Mouse (Mus musculus): ENCODE data around the gene St7l. TPM values are rescaled to one million over a fixed set of nuclear protein-coding genes. Genes with fewer than 3 reads are reported as not detected.
"Not testable (repeated sequence)": the region's sequence is repeated elsewhere in the genome, so short reads cannot be mapped to it uniquely, and the experiment has no call there.

St7l gene
- 10 to 100 TPM; 16.5 to 20.4 TPM for total RNA-seq (2021)
- long read RNA-seq, experiment 1, full-length matches to known transcripts: 12 of 34 reads
- long read RNA-seq, experiment 1, partial matches to known transcripts: 20 of 34 reads
- long read RNA-seq, experiment 1, other reads (novel, unspliced or antisense): 2 of 34 reads
- long read RNA-seq, experiment 2, full-length matches to known transcripts: 4 of 20 reads
- long read RNA-seq, experiment 2, partial matches to known transcripts: 16 of 20 reads
- long read RNA-seq, experiment 2, other reads (novel, unspliced or antisense): 0 of 20 reads

DNA sequence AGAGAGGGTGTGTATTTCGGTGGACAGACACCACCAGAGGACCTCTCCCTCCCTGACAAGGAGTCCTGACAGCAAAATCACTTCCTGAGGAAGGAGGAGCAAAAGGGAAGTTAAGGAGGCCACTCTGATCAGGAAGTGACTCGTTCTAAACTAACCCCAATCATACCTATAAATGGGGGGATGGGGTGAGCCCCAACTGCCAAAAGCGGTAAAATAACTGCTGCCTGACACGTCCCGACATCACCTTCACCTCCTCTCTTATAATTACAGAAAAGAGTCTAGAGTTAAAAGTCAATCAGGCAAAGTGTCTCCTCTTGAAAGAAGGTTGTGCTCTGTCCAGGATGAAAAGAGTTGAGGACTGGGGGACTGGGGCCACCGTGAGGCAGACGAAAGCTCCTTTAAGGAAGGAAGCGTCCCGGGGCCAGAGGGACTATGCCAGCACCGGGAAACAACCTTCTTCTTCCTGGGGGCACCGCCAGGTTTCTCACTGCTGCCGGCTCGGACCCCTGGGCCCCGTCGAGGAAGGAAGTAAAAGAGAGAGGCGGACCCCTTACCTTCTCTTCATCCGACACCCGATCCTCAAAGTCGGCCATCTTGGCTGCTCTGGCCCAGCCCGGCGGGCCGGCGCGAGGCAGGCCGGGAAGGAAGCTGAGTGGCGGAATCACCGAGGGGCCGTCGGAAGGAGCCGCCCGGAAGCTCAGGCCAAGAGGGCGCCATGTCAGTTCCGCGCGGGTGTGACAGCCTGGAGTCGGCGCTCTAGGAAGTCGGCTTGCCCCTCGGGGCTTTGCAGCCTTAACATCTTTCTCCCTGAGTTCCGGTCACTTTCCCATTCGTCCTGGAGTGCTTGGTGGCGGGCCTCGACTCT, at the start of gene St7l, which contains the start of gene Capza1:
St7l (plus strand) TSS at position 220 of the 865 bp plus-strand sequence.
Capza1 (minus strand) TSS at position 720 of the 865 bp plus-strand sequence.
- peak; percentile 91 to 95 for DNase-seq

DNA sequence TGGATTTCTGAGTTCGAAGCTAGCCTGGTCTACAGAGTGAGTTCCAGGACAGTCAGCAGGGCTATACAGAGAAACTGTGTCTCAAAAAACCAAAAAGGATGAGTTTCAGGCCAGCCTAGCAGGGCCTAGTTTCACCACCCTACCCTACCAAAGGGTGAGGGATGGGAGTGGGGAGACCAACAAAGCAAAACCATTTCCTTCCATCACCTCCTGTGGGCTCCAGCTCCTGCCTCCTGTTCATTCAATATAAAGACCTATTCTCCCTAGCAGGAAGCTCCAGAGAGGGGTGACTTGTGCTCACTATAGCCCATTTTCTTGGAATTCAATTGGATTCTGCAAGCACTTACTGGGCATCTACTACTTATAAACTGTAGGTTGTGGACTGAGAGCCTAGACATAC, 49.1 kb upstream of the St7l start:
- DNase-seq: no peak

DNA sequence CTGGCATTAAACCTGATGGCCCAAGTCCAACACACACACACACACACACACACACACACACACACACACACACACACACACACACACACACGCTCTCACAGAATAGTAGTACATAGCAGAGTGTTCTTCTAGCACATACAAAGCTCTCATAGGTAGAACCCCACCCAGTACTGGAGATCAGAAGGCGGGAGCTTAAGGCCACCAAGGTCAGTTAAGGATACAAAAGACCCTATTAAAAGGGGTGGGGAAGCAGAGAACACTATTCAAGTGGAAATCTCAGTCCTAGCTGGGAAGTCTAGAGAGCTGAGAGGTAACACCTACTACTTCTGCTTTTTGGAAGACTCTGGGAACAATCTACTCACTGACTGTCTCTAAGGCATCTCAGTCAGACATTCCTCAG, 48.5 kb upstream of the St7l start:
- DNase-seq: no peak

DNA sequence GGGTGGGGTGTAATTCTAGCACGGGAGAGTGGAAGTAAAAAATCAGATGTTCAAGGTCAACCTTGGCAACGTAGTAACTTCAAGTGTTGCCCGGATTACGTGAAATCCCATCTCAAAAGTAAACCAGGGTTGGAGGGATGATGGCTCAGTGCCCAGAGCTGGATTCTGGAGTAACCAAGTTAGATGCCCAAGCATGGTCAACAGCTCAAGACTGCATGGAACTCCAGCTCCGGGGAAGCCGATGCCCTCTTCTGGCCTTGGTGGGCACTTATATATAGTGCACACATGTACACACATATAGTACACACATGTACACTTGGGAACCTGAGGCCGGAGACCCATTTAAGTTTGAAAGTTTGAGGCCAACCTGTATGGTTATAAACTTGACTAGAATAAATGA, 47.7 kb upstream of the St7l start:
- DNase-seq: no peak

DNA sequence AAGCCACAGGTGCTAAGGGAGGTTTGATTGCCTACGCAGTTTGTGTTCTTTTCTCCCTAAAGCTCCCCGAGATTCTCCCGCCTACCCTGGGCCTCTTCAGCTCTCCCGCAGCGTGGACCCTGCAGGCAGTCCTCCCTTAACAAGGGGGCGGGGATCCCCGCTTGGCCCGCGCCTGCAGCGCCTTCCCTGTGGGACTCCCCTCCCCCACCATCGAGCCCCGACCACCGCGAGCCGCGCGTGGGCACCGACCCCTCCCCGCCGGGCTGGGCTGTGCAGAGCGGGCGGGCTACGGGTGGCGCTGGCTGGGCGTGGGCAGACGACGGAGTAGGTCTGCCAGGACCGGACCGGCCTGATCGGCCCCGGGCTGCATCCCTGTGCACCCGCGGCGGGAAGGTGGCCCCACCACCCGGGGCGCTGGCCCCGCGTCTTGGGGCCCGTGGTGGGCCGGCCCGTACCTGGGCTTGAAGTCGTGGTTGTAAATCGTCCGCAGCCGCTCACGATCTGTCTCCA, 46.3 kb upstream of the St7l start:
- DNase-seq: peak; percentile 64 to 71

DNA sequence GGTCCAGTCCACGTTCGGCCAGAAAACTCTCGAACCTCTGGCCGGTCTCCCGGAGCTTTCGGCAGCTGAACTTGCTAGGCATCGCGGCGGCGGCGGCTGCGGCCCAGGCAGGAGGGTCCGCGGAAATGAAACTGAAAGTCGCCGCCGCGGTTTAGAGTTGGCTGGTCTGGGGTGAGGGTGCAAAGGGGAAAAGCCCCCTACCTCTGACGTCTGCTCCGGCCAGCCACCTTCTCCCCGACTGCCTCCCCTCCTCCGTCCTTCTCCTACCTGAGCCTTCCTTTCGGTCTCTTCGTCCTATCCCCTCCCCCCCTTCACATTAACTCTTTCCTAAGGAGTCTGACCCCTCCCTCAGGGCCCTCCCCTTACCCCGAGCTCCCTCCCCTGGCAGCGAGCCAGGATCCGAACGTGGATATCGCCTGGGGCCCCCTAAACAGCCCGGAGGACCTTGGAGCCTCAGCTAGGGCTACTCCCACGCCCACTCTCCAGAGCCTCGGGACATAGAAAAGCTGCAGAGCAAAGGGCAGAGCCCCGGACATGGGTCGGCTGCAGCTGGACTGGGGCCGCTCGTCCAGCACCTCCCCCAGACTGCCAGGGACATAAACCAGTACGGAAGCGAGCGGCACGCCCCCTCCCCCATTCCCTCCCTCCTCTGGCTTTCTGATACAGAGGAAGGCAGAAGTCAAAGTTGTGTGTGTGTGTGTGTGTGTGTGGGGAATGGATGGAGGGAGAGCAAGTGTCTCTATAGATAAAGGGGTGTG, 45.6 kb upstream of the St7l start, which contains the start of gene Mov10:
Mov10 (minus strand) TSS at position 573 of the 758 bp plus-strand sequence.
- peak; percentile 76 to 78 for DNase-seq

DNA sequence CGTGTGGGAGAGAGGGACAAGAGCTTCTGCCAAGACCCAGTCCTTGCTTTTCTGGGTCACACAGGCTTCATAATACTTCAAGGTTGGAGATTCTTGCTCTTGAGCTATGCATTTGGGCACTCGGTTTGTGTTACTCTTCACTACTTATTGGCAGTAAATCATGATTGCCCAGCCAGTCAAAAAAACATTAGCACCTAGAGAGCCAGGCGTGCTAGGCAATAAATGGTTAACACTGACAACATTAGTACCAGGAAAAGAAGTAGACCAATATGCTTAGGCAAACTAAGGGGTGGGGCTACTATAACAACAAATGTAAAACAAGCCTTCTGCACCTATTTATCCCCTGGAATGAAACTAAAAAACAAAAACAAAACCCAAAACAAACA, 45.1 kb upstream of the St7l start:
- DNase-seq: no peak

DNA sequence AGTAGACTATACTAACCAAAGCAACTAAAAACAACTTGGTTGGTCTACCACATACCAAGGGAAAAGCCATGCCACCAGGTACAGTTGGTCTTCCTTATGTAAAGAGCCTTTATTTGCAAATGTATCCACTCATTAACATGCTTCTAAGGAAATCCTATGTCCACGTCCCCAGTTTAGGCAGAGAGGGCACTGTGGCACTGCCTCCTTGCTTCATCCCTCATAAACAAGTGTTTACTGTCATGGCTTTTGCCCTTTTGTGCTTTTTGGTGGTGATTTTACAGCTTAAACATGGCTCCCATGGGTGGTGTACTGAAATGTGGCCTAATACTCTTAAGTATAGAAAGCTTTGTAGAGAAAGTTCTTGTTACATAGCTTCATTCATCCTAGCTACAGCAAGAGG, 43.4 kb upstream of the St7l start:
- DNase-seq: no peak

DNA sequence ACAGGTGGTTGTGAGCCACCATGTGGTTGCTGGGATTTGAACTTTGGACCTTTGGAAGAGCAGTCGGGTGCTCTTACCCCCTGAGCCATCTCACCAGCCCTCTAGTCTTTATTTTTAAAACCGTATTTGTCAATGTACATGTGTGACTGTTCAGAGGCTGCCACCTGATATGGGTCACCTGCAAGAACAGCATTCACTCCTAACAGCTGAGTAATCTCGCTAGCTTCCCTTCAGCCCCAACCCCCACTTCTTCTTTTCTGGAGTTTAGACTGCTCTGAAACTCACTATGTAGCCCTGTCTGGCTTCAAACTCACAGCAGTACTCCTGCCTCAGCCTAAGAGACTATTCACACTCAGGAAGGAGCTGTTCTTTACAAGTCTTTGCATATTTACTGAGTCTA, 41.4 kb upstream of the St7l start:
- DNase-seq: no peak

DNA sequence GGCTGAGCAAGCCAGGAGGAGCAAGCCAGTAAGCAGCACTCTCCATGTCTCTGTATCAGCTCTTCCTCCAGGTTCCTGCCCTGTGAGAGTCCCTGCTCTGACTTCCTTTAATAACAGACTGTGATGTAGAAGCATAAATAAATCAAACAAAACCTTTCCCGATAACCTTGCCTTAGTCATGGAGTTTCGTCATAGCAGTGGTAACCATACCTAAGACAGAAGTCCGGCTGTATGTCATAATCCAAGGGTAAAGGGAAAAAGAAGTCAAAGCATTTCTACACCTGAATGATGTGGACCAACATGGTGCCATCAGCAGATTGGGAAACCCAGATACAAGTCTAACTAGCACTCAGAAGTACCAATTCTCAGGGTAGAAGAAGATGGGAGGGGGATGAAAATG, 28.0 kb upstream of the St7l start:
- no peak for DNase-seq

DNA sequence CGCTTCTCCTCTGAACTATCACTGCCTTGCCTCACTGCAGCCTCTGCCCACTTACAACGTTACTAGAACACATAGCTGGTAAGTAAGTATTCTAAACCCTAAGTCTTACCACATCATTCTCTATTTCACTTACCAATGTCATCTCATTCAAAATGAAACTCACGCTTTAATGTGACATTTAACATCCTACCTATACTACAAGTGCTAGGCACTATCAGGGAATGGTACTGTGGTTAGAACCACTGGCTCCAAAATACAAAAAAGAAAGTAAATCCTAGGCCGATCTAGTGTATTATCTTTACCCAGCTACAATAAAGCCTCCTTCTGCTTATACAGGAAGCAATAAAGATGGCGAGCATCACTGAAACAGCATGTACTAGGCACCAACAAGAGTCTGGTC, 22.8 kb upstream of the St7l start:
- DNase-seq: no peak

DNA sequence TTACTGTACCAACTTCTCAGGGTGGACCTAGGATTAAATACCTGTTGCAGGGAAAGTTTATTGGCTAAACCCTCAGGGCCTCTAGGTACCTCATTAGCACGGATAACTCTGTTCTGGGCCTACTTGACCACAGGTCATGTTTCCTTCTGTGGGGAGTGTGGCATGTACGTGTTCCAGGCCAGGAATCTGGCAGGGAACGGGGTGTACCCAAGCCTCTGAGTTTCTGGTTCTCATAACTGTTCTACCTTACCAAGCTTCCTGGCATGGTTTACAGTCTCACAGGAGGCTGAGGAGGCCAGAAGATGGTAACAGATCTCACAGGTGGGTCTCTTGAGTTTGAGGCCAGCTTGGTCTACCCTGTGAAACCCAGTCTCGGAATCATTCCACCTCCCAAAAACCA, 17.2 kb upstream of the St7l start:
- peak; percentile 16 to 22 for DNase-seq

DNA sequence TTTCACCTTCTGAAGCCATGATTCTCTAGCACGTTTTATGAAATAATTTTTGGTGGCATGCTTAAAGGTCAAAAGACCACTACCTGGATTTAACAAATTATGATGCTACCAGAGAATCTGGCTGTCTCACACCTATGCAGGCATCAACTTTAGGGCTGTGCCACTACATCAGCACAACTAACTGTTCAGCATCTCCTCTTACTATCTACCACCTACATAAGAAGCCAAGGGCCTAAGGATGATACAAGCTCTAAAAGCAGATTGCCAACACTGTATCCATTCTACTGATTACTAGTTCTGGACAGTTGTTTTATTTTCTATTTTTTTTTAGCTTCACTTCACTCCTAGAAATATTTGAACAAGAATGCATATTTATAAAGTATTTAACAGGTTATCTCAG, 9.3 kb upstream of the St7l start:
- no peak for DNase-seq

DNA sequence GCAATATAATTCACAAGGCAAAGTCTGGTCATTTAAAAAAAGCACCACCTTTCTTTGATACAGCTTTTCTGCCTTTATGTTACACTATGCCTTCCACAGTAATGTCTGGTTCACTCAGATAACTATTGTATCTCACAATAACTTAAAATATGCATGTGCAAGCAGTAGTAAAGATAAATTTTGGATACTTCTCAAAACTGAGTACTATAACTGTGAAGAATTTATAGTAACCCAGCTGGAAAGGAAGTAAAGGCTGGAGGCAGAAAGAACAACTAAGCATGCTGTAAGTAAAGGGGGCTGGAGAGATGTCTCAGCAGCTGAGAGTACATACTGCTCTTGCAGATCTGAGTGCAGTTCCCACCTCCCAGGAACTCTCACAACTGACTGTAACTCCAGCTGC, 8.9 kb upstream of the St7l start:
- DNase-seq: no peak

DNA sequence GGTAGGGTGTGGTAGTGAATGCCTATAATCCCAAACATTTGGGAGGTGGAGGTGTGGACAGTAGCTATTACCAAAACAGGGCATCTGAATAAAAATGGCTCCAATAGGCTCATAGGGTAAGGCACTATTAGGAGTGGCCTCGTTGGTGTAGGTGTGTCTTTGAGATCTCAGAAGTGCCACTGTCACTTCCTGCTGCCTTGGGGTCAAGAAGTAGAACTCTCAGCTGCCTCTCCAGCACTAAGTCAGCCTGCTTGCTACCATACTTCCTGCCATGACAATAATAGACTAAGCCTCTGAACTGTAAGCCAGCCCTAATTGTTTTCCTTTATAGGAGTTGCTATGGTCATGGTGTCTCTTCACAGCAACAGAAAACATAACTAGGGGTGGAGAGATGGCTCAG, 7.7 kb upstream of the St7l start:
- no peak for DNase-seq

DNA sequence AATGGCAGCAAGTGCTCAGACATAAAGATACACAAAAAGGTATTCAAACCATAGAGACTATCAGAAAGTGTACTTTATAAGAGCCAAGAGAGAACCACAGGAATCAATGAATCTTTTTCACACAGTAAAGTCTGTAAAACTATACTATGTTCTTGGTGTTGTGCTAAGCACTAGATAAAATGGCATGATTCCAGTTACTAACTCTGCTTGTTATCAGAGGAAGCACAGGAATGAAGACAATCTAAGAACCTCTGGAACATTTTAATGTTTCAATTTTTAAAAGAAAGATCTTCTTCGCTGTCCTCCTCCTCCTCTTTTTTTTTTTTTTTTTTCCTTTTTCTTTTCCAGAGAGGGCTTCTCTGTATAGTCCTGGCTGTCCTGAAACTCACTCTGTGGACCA, 5.2 kb upstream of the St7l start:
- no peak for DNase-seq

DNA sequence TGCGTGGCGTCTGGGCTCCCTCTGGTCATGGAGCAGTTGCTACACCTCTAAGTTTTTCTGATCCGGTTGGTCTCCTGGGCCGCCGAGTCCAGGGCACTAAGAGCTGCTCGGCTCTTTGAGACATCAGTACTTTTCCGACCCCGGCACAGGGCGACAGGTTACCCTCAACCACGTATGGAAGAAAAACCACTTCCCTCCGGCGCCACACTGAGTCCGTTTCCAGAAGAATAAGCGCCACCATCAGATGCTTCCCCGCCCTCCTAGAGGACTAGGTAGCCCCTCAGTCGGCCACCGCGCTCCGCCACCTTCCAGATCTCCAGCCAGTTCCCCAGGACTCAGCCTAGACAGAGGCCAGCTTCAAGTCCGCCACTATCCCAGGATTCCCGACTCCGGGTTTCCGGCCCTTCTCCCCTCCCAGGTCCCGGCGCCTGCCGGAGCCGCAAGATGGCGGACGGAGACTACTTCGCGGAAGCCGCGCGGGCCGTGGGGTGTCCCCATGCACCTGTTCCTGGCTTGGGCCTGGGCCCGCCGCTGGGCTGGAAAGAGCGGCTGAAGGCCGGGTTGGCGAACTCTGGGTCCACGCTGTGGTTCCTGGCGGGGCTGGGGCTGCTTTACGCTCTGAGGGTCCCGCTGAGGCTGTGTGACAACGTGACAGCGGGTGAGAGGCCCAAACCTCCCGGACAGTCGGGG, 991 bp downstream of the St7l start:
- DNase-seq: peak; percentile 94

DNA sequence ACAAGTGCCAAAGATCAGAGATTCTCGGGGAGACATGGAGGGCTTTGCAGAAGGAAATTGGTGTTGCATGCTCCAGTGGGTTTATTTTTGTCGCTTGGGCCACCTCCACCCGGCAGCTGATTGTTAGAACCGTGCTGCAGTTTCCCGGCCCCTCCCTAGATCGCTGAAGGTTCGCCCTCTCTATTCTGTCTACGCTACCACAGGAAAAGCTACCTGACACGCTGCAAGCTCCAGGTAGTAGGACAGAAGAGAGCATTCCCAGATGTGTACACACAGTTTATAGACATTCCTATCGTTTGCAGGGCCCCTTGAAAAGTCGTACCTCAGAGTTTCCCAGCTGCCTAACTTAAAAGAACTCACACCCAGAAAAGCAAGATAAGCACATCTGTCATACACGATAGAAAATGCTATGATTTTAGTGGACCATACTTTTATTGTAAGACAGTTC, 1.6 kb downstream of the St7l start:
- DNase-seq: no peak

DNA sequence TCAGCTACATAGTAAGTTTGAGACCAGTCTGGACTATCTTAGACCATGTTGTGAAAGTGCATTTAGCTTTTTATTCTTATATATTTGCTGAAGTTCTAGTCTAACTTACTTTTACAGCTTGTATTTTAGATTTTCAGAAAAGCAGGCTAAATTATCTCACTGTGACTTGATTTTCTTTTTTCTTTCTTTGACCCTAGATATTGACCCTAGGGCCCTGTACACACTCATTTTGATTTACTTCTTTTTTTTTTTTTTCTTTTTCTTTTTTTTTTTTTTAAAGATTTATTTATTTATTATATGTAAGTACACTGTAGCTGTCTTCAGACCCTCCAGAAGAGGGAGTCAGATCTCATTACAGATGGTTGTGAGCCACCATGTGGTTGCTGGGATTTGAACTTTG, 2.9 kb downstream of the St7l start:
- not testable (repeated sequence) for DNase-seq

DNA sequence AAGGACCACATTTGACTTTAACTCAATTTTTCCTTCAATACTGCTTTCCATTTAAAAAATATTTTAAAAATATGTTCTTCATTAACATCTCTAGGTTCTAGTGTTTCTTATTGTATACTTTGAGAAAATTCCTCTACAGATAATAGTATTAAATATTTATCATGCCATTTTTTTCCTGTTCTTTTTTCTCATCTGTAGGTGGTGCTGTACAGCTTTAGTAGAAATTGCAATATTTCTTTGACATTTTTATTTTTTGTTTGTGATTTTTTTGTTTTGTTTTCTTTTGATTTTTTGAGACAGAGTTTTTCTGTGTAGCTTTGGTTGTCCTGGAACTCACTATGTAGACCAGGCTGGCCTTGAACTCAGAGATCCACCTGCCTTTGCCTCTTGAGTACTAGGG, 5.8 kb downstream of the St7l start:
- no peak for DNase-seq

DNA sequence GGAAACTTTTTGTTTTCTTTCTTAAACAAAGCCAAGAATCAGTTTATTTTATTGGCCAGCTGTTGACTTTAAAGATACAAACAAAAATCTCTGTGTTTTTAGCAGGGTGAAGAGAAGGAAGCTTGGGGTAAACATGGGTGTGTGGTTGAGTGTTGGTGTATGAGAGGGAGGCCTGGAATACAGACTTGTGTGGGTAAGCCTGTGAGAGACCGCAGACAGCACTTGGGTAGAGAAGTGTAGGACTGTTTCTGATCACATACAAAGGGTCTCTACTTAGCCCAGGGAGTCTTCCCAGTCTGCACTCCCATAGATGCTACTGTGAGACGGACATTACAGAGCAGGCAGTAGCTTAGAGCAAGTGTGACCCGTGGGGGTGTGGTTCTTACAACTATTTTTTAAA, 24.8 kb downstream of the St7l start:
- no peak for DNase-seq

DNA sequence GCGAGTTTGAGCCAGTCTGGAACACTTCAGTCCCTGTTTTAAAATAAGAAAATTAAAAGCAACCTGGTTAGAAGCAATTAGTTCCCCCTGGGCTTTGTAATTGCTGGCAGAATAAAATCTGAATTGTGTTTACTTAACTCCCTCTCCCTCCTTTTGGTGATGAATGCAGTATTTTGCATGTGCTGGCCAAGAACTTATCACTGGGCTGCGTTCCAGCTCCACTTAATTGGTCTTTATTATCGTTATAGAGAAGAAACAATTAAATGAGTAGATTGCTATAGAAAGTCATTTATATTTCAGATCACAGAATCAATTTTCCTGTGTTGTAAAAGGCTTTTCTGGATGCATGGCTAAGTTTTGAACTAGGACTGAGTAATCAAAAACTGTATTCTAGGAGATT, 32.3 kb downstream of the St7l start:
- DNase-seq: no peak
